Mouse (Mus musculus) liver, postnatal 0 days (tissue): ENCODE data around the gene Bbs1.

Experiments used
- CTCF ChIP-seq: sonication (generic); IDR thresholded peaks from 2 replicates; pipeline ENCODE4 v1.5.1; 2016; ENCODE audit warnings: antibody characterized with exemption, low read depth
- EP300 ChIP-seq: IDR thresholded peaks from 2 replicates; pipeline ENCODE4 v1.6.1; 2016; ENCODE audit warnings: antibody characterized with exemption, low read depth, mild to moderate bottlenecking

DNA sequence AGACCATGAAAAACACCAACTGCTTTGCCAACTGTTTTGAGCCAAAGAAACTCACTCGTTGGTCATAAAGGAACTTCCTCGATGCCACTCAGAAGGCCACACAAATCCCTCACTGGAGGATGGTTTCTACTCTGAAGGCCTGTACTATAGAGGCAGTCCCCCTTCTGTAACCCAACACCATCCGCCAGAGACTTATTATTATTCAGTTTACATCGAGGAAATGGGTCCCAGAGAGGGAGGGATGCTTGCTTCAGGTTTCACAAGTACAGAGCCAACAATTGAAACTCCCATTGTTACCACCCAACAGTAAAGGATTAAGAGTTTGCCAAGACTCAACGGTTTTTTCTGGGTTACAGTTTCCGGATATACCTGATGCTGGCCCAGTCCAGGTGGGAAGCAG, 39.1 kb upstream of the Bbs1 start:
- TF ChIP-seq CTCF (no peak), EP300 (no peak)
